Mouse (Mus musculus) heart, adult 2 months (tissue): ENCODE data around the gene Scarb1.

Source experiments
- CTCF ChIP-seq: fragments of 200-600 bp; IDR thresholded peaks from 2 replicates; pipeline ENCODE4 v1.8.1; 2022; ENCODE audit warnings: antibody characterized with exemption, mild to moderate bottlenecking, moderate library complexity
- EP300 ChIP-seq: fragments of 200-500 bp; IDR thresholded peaks from 2 replicates; pipeline ENCODE4 v1.6.1; 2011; ENCODE audit warnings: low read depth, low read length, control low read depth; ENCODE audit not compliant: insufficient read depth
- POLR2A ChIP-seq: fragments of 200-500 bp; IDR thresholded peaks from 2 replicates; pipeline ENCODE4 v1.6.1; 2011; ENCODE audit warnings: mild to moderate bottlenecking, low read depth, low read length, control low read depth; ENCODE audit not compliant: insufficient read depth

GRCm38 (mm10) chr5:125330656-125331055 is 10.2 kb downstream of the Scarb1 start:
- TF ChIP-seq POLR2A (no peak), CTCF (no peak), EP300 (no peak)
